Mouse (Mus musculus): ENCODE results near the gene Apob. TPM values are rescaled to one million over a fixed set of nuclear protein-coding genes. Genes with fewer than 3 reads are reported as not detected.

Apob gene
- polyA plus RNA-seq (2012; rRNA removed), result 101 and 113 TPM in 2 replicates

DNA sequence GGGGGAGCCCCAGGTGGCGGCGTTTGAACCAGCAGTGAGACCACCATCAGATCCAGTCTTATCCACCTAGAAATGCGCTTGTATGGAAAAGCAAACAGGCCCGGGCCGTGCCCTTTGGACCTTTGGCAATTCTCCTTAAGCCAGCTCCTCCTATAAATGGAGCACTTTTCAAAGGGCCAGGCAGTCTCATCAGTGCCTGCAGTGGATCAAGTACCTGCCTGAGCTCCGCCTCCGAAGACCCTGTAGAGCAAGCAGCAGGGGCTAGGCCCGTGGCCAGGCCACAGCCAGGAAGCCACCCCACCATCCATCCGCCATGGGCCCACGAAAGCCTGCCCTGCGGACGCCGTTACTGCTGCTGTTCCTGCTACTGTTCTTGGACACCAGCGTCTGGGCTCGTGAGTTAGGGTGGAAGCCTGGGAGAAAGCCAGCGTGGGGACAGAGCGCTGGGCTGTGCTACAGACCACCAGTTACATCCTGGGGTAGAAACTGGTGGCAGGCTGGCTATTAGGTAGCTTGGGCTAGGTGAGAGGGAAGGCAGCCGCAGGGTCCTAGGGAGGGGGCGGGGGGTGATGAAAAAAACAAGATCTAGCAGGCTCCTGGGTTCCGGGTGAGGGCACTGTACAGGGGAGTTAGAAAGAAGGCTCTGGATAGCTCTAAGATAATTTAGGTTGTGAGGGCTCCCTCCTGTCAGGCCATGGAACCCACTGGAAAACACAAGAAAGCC is at the start of gene Apob:
TSS of gene Apob (plus strand) at position 183 of the 724 bp plus-strand sequence.

Other genes with a start within 250 kb of the Apob start
- 11.5 and 15.3 TPM in 2 replicates for gene Ldah, start 230.5 kb downstream of the Apob start, polyA plus RNA-seq (2012; rRNA removed)

Data from liver, embryonic 14 days (tissue).